Mouse (Mus musculus) G1E (cell line): Measurements from ENCODE around the gene Hes7. TPM values are rescaled to one million over a fixed set of nuclear protein-coding genes. Genes with fewer than 3 reads are reported as not detected.

Source experiments
- ATAC-seq: 2 replicates; pipeline ENCODE4 v1.8.0; 2016; ENCODE audit warnings: mild to moderate bottlenecking; ENCODE audit not compliant: insufficient number of reproducible peaks, poor library complexity, low FRiP score, severe bottlenecking; ENCODE audit errors: extremely low read depth
- DNase-seq: peaks from one replicate; pipeline ENCODE4 v3.0.0; 2012; ENCODE audit warnings: low spot score
- H3K27me3 ChIP-seq: 2 replicates; pipeline ENCODE4 v1.6.1; 2012; ENCODE audit warnings: mild to moderate bottlenecking, low read length, inconsistent platforms; ENCODE audit not compliant: insufficient read depth
- H3K36me3 ChIP-seq: replicated peaks from 2 replicates; pipeline ENCODE3; 2012; ENCODE audit warnings: mild to moderate bottlenecking, inconsistent platforms
- H3K4me1 ChIP-seq: 2 replicates; pipeline ENCODE4 v1.6.1; 2012; ENCODE audit warnings: low read depth, low read length, inconsistent platforms, mixed read lengths; ENCODE audit not compliant: insufficient read depth
- H3K4me3 ChIP-seq: 2 replicates; pipeline ENCODE4 v1.5.1; 2012; ENCODE audit warnings: low read depth, mild to moderate bottlenecking, inconsistent platforms, low read length, moderate library complexity, mixed read lengths
- H3K9me3 ChIP-seq: replicated peaks from 2 replicates; pipeline ENCODE4 v1.6.1; 2012; ENCODE audit warnings: inconsistent platforms
- CTCF ChIP-seq: IDR thresholded peaks from 2 replicates; pipeline ENCODE4 v1.5.1; 2012; ENCODE audit warnings: low read depth, low read length, inconsistent platforms, mixed read lengths
- GATA1 ChIP-seq: IDR thresholded peaks from 2 replicates; pipeline ENCODE4 v1.6.1; 2012; ENCODE audit warnings: borderline replicate concordance, low read length, inconsistent platforms, mixed read lengths
- GATA2 ChIP-seq: IDR thresholded peaks from 2 replicates; pipeline ENCODE4 v1.6.1; 2012; ENCODE audit warnings: low read depth, low read length, inconsistent platforms, borderline replicate concordance
- POLR2AphosphoS5 ChIP-seq: IDR thresholded peaks from 2 replicates; pipeline ENCODE4 v1.6.1; 2012; ENCODE audit warnings: low read depth, low read length, inconsistent platforms; ENCODE audit not compliant: insufficient replicate concordance
- TAL1 ChIP-seq: conservative IDR thresholded peaks from 2 replicates; pipeline ENCODE4 v1.6.1; 2012; ENCODE audit warnings: low read depth, low read length, inconsistent platforms, mixed read lengths
- polyA plus RNA-seq: library from polyadenylated mRNA; stranded (reverse); fragments of >175 nt; gene quantifications from 2 replicates; pipeline ENCODE4 v1.2.3, GENCODE M21; 2012
- total RNA-seq, 2 experiments: library from RNA; stranded (forward) in 1 of 2; stranded (reverse) in 1 of 2; fragments of 200-1000 nt in 1 of 2; fragments of >200 nt in 1 of 2; fragmentation: Nextera tagmentation in 1 of 2; gene quantifications; 2 replicates each; pipeline ENCODE4 v1.2.3; 2014 to 2017

Gene Hes7
- total and polyA plus RNA-seq, 3 experiments = 0.22 to 1.2 TPM; not detected in 1

DNA sequence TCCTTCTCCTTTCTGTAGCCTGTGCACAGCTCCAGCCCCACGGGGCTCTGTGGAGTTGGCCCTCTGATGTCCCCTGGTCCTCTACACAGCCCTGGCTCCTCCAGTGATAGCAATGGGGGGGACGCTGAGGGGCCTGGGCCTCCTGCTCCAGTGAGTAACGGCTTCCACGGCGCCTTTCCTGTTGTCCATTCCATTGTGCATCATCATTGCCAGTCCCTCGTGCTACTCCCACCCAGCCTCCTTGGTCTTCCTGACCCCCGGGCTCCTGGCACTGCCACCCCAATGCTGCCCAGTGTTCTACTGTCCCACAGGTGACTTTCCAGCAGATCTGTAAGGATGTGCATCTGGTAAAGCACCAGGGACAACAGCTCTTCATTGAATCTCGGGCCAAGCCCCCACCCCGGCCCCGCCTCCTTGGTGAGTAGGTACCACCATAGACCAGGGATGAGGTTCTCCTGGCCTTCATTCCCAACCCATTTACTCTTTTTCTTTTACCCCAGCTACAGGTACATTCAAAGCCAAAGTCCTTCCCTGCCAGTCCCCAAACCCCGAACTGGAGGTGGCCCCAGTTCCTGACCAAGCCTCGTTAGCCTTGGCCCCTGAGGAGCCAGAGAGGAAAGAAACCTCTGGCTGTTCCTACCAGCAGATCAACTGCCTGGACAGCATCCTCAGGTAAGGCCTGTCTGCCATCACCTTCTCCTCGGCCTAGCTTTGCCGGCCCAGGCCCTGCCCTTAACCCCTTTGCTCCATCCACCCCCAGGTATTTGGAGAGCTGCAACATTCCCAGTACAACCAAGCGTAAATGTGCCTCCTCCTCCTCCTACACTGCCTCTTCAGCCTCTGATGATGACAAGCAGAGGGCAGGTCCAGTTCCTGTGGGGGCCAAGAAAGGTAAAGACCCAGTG, 16.4 kb upstream of the Hes7 start:
- no peaks in the 10 kb centered on the region for H3K27me3 ChIP-seq
- DNase-seq (no peak), ATAC-seq (no peak)
- TF ChIP-seq GATA1 = no peak
- TF ChIP-seq GATA2 = no peak
- no peak for TF ChIP-seq CTCF
- no peak for TF ChIP-seq TAL1
- no peak for TF ChIP-seq POLR2AphosphoS5
- H3K9me3 ChIP-seq = no peaks in the 10 kb centered on the region
- no peak overlapping the region for H3K4me3 ChIP-seq
- peaks cover 32% of the 10 kb centered on the region for H3K4me1 ChIP-seq
- peaks cover 88% of the 10 kb centered on the region for H3K36me3 ChIP-seq

DNA sequence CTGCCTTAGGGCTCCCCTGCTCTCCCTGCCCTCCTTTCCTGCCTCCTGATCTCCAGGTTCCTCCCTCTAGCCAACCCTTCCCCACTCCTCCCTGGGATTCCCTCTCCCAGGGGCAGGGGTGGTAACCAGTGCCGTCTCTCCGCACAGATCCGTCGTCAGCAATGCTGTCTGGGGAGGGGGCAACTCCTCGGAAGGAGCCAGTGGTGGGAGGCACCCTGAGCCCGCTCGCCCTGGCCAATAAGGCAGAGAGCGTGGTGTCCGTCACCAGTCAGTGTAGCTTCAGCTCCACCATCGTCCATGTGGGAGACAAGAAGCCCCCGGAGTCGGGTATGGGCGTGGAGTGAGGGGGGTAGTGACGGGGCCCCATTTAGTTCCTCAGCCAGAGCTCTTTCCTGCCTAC, 15.7 kb upstream of the Hes7 start:
- H3K4me3 ChIP-seq = no peak overlapping the region

GRCm38 (mm10) chr11:69105227-69105626, 15.0 kb upstream of the Hes7 start:
- Histone ChIP-seq H3K27me3 (no peaks in the 10 kb centered on the region), H3K36me3 (peaks cover 98% of the 10 kb centered on the region), H3K4me3 (no peak overlapping the region), H3K9me3 (no peaks in the 10 kb centered on the region), H3K4me1 (peaks cover 33% of the 10 kb centered on the region)
- no peak for ATAC-seq
- TF ChIP-seq POLR2AphosphoS5 (no peak), CTCF (no peak), GATA2 (no peak), GATA1 (no peak), TAL1 (no peak)
- DNase-seq = no peak

More for the DNA sequence above, 15.7 kb upstream of the Hes7 start:
- Histone ChIP-seq H3K27me3 (no peaks in the 10 kb centered on the region), H3K9me3 (no peaks in the 10 kb centered on the region), H3K36me3 (peaks cover 95% of the 10 kb centered on the region), H3K4me1 (peaks cover 32% of the 10 kb centered on the region)
- DNase-seq (no peak), ATAC-seq (no peak)
- TF ChIP-seq TAL1 (no peak), GATA2 (no peak)

DNA sequence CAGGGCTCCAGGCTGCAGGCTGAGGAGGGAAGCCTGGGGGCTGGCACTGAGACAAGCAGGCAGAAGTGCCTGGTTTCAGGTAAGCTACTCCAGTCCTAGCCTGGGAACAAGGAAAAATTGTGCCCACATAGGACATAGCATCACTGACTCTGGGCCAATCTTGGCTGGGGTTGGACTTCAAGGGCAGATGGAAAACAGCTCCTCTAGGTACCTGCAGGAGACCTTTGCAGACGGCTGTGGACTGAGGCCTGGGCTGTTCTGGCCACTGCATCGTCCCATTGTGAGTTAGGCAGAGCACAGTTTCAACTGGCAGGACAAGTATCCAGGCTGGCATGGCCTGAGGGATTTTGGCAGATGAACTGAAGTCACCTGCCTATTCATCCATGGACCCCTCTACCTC, 14.4 kb upstream of the Hes7 start:
- ATAC-seq (no peak), DNase-seq (no peak)
- peaks cover 28% of the 10 kb centered on the region for H3K4me1 ChIP-seq
- H3K9me3 ChIP-seq = no peaks in the 10 kb centered on the region
- H3K27me3 ChIP-seq = no peaks in the 10 kb centered on the region
- H3K4me3 ChIP-seq = no peak overlapping the region
- TF ChIP-seq GATA2 = no peak
- no peak for TF ChIP-seq POLR2AphosphoS5
- TF ChIP-seq GATA1 = no peak
- TF ChIP-seq TAL1 = no peak
- no peak for TF ChIP-seq CTCF
- H3K36me3 ChIP-seq = peaks cover 93% of the 10 kb centered on the region

- DNase-seq (no peak), ATAC-seq (no peak)
- TF ChIP-seq GATA2 = no peak
- Histone ChIP-seq H3K9me3 (no peaks in the 10 kb centered on the region), H3K4me3 (no peak overlapping the region), H3K4me1 (peaks cover 27% of the 10 kb centered on the region), H3K36me3 (peaks cover 88% of the 10 kb centered on the region), H3K27me3 (no peaks in the 10 kb centered on the region)
Measured at GRCm38 (mm10) chr11:69106299-69106698, 13.9 kb upstream of the Hes7 start.

DNA sequence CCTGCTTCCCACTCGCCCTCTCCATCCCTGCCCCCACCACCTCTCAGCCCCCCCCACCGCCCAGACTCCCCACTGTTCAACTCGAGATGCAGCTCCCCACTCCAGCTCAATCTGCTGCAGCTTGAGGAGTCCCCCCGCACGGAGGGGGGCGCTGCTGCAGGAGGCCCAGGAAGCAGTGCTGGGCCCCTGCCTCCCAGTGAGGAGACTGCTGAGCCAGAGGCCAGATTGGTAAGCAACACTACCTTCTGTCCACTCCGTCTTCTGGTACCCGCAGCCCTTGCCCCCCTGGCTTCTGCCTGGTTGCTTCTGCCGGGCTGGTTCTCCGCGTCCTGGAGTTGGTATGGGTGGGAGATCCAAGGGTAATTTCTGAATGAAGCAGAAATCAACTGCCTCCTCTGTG, 13.4 kb upstream of the Hes7 start:
- H3K27me3 ChIP-seq = peaks cover 3% of the 10 kb centered on the region; the same call in 1 of the 2 replicates
- H3K36me3 ChIP-seq = peaks cover 82% of the 10 kb centered on the region
- TF ChIP-seq GATA2 = no peak
- TF ChIP-seq POLR2AphosphoS5 = no peak
- TF ChIP-seq TAL1 = no peak
- TF ChIP-seq CTCF = no peak
- no peak for TF ChIP-seq GATA1
- H3K4me1 ChIP-seq = peaks cover 32% of the 10 kb centered on the region
- ATAC-seq (no peak), DNase-seq (no peak)
- H3K9me3 ChIP-seq = no peaks in the 10 kb centered on the region
- no peak overlapping the region for H3K4me3 ChIP-seq

GRCm38 (mm10) chr11:69107676-69108075, 12.5 kb upstream of the Hes7 start:
- H3K4me1 ChIP-seq = peaks cover 36% of the 10 kb centered on the region

More at GRCm38 (mm10) chr11:69107676-69108075, 12.5 kb upstream of the Hes7 start:
- Histone ChIP-seq H3K36me3 (peaks cover 74% of the 10 kb centered on the region), H3K9me3 (no peaks in the 10 kb centered on the region), H3K27me3 (peaks cover 11% of the 10 kb centered on the region), H3K4me3 (no peak overlapping the region)
- TF ChIP-seq TAL1 (no peak), GATA1 (no peak), CTCF (no peak), GATA2 (no peak), POLR2AphosphoS5 (no peak)
- no peak for DNase-seq
- ATAC-seq = no peak
